Comparison of ENCODE assay signal across 11 mouse cellular contexts in genomic region chr4:55176026-55176425, GRCm38 (mm10).
"Had no signal": no experiment of that assay in that cellular context is flagged by ENCODE, and none has a peak within 500 bp of the region (broad histone marks: within the 10 kb centered on the region; RNA-seq: fewer than 3 reads in every experiment).

No protein-coding gene starts in this region.

- DNase-seq: gastrocnemius, adult 2 months; gastrocnemius, postnatal 10 days; gastrocnemius, postnatal 25 days; heart, adult 2 months; heart, postnatal 10 days; heart, postnatal 4 days; kidney, adult 18-20 months; kidney, adult 8-10 months; kidney, postnatal 10 days; kidney, postnatal 25 days; kidney, postnatal 4 days had no signal
